Mouse (Mus musculus): ENCODE measurements around the gene Nr1i2.

DNA sequence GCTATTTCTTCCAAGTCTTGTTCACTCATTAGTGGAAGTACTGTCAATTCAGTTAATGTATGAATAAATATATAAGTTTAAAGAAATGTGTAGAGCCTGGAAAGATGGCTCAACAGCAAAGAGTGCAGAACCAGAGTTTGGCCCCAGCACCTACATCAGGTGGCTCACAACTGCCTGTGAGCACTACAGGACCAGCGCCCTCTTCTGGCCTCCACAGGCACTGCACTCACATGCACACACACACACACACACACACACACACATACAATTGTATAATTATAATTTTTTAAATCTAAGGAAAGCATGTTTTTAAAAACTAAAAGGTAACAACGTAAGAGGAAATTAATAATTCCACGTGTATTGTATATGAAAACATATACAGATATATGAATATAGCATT is 34.7 kb upstream of the Nr1i2 start:
- TF ChIP-seq CTCF (IDR thresholded peaks at IDR 0.05) (peak; percentile 20; the same call in 1 of the 2 replicates), EP300 (IDR thresholded peaks at IDR 0.05) (no peak)

All from lung, postnatal 0 days (tissue).